Mouse (Mus musculus) midbrain, embryonic 15.5 days (tissue): ENCODE measurements at regions not wholly inside any gene's neighbourhood (a gene's known extent, or its start where the extent isn't known, plus 50 kb on each side); places are given as distances from the start of the nearest gene placed in this dataset.

Experiments
- ATAC-seq: fragments of 200-750 bp; cut with Nextera tagmentation; replicated peaks from 2 replicates; pipeline ENCODE4 v1.8.0; 2017; ENCODE audit warnings: moderate TSS enrichment
- H3K27ac ChIP-seq: fragments of 300-500 bp; sonication (generic); 2 replicates; pipeline ENCODE4 v1.5.1; 2015; ENCODE audit warnings: mild to moderate bottlenecking, inconsistent platforms
- H3K27me3 ChIP-seq: fragments of 300-500 bp; sonication (generic); replicated peaks from 2 replicates; pipeline ENCODE4 v1.6.1; 2015; ENCODE audit warnings: inconsistent platforms
- H3K36me3 ChIP-seq: fragments of 300-500 bp; sonication (generic); replicated peaks from 2 replicates; pipeline ENCODE4 v1.6.1; 2015; ENCODE audit warnings: inconsistent platforms
- H3K4me1 ChIP-seq: fragments of 300-500 bp; sonication (generic); 2 replicates; pipeline ENCODE4 v1.6.1; 2015; ENCODE audit warnings: inconsistent platforms
- H3K4me2 ChIP-seq: fragments of 300-500 bp; sonication (generic); 2 replicates; pipeline ENCODE4 v1.6.1; 2015; ENCODE audit warnings: inconsistent platforms, mild to moderate bottlenecking, moderate library complexity
- H3K4me3 ChIP-seq: fragments of 300-500 bp; sonication (generic); 2 replicates; pipeline ENCODE4 v1.5.1; 2015; ENCODE audit warnings: mild to moderate bottlenecking, inconsistent platforms
- H3K9ac ChIP-seq: fragments of 300-500 bp; sonication (generic); 2 replicates; pipeline ENCODE4 v1.6.1; 2015; ENCODE audit warnings: mild to moderate bottlenecking, inconsistent platforms
- H3K9me3 ChIP-seq: fragments of 300-500 bp; sonication (generic); 2 replicates; pipeline ENCODE4 v1.6.1; 2016; ENCODE audit warnings: inconsistent platforms
- WGBS: fragments of 180-500 bp; shearing (Covaris S2); methylation state at CpG from one replicate; pipeline ENCODE4 v1.1.7; 2015; ENCODE audit warnings: mixed read lengths; 5-methylcytosine and 5-hydroxymethylcytosine counted together

DNA sequence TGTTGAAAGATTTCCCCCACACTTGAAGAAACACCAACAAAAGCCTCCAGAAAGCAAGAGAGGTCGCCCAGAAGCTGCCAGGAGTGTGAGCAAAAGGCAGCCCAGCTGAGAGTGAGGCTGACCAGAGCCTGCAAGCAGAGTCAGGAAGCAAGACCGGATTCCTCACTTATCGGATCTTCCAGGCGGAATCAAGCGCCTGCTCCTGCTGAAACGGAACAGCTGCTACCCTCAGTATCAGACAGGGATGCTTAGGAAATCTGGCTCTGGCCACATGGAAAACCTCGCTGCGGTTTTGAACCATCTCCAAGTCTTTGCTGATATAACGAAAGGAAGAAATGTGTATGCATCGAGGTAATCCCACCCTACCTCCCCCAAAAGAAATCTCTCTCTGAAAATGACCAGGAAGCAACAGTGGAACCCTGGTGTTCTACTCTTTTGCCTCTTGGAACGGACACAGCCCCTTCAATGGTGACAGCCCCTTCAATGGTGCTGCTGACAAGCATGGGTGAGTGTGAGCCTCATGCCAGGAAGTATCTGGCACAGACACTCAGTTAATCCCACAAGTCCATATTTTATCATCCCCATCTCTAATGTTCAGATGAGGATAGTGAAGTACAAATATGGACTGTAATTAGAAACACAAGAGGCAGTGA lies 83.3 kb upstream of the Spdye4c start:
- H3K36me3 ChIP-seq = no peaks in the 10 kb centered on the region
- no peak overlapping the region for H3K27ac ChIP-seq

GRCm38 (mm10) chr2:128508244-128508605 lies 82.8 kb upstream of the Spdye4c start:
- 72% methylated on average over 2 of the region's 2 CpGs for WGBS
- no peak for ATAC-seq
- Histone ChIP-seq H3K27me3 (no peaks in the 10 kb centered on the region), H3K9me3 (no peaks in the 10 kb centered on the region), H3K27ac (no peak overlapping the region), H3K4me2 (no peak overlapping the region), H3K4me1 (no peaks in the 10 kb centered on the region), H3K36me3 (no peaks in the 10 kb centered on the region), H3K4me3 (no peak overlapping the region), H3K9ac (no peak overlapping the region)

More for the DNA sequence above, 83.3 kb upstream of the Spdye4c start:
- no peak for ATAC-seq
- Histone ChIP-seq H3K9me3 (no peaks in the 10 kb centered on the region), H3K9ac (no peak overlapping the region), H3K4me3 (no peak overlapping the region), H3K27me3 (no peaks in the 10 kb centered on the region), H3K4me1 (no peaks in the 10 kb centered on the region), H3K4me2 (no peak overlapping the region)
- WGBS = 50% methylated on average over 11 of the region's 11 CpGs

DNA sequence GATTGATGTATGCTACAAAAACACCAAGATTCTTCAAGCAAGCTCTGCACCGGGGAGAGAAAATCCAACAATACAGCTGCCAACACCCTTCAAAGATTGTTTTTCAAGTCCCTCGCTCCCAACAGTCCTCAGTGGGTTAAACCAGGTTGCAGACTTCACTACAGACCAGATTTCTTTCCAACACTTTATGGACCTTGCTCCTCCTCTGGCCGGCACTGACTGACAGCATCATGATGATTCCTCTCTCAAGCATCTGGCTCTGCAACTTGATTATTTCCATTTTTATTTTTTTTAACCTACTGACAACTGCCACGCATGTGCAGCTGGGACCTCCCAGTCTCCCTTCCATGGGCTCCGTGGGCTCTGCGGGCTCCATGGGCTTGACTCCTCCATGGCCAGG lies 79.7 kb upstream of the Spdye4c start:
- Histone ChIP-seq H3K4me1 (no peaks in the 10 kb centered on the region), H3K4me3 (no peak overlapping the region), H3K27ac (no peak overlapping the region), H3K36me3 (no peaks in the 10 kb centered on the region), H3K9ac (no peak overlapping the region), H3K9me3 (no peaks in the 10 kb centered on the region), H3K27me3 (no peaks in the 10 kb centered on the region), H3K4me2 (no peak overlapping the region)
- 83% methylated on average over 6 of the region's 6 CpGs for WGBS
- no peak for ATAC-seq

GRCm38 (mm10) chr2:128512852-128513251 lies 78.2 kb upstream of the Spdye4c start:
- Histone ChIP-seq H3K27ac (no peak overlapping the region), H3K4me1 (no peaks in the 10 kb centered on the region), H3K4me2 (no peak overlapping the region), H3K9me3 (no peaks in the 10 kb centered on the region), H3K27me3 (no peaks in the 10 kb centered on the region), H3K36me3 (no peaks in the 10 kb centered on the region), H3K9ac (no peak overlapping the region), H3K4me3 (no peak overlapping the region)
- WGBS = 78% methylated on average over 6 of the region's 6 CpGs
- no peak for ATAC-seq

GRCm38 (mm10) chr2:128514463-128515290 lies 76.3 kb upstream of the Spdye4c start:
- no peak overlapping the region for H3K9ac ChIP-seq
- H3K4me1 ChIP-seq = no peaks in the 10 kb centered on the region
- no peaks in the 10 kb centered on the region for H3K27me3 ChIP-seq
- no peak for ATAC-seq
- no peaks in the 10 kb centered on the region for H3K36me3 ChIP-seq
- H3K27ac ChIP-seq = no peak overlapping the region
- no peak overlapping the region for H3K4me3 ChIP-seq
- no peak overlapping the region for H3K4me2 ChIP-seq
- no peaks in the 10 kb centered on the region for H3K9me3 ChIP-seq
- WGBS = 86% methylated on average over 17 of the region's 17 CpGs

DNA sequence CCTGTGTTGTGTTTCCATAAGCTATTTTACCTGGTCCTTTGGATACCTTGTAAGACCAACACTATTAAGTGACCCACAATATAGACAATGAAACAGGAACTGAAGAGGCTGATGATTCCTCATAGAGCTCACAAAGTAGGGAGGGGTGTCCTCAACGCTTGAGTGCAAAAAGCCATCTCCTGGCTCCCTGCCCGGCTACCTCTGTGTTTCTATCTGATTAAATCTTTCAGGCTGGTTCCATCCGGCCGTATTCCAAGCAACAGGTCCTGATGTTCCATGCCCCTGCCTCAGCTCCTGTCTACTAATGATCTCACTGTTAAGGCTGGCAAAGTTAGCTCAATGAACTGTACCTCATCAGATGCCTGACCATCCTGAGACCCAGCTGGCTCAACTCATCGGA lies 75.3 kb upstream of the Spdye4c start:
- H3K9ac ChIP-seq = no peak overlapping the region
- H3K4me1 ChIP-seq = no peaks in the 10 kb centered on the region
- no peak overlapping the region for H3K4me2 ChIP-seq
- no peak for ATAC-seq
- no peaks in the 10 kb centered on the region for H3K36me3 ChIP-seq
- no peaks in the 10 kb centered on the region for H3K27me3 ChIP-seq
- H3K9me3 ChIP-seq = no peaks in the 10 kb centered on the region
- 77% methylated on average over 5 of the region's 5 CpGs for WGBS
- H3K4me3 ChIP-seq = no peak overlapping the region
- H3K27ac ChIP-seq = no peak overlapping the region

DNA sequence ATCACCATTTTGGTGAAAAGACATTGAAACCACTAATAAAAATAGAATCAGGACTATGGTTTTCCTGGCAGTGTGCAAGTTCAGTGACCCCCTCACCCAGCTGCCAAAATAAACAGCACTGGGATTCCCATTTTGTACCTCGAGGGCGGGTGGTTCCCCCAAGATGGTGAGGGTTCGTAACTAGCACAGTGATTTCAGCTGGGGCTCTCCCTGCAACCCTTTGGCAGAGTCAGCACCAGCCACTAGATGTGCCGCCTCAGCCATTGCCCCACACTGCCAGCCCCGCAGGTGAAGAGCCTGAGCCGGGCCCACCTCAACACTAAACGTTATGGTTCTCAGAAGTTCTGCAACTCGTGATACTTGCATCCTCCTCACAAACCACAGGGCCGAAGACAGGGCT lies 74.3 kb upstream of the Spdye4c start:
- no peak overlapping the region for H3K27ac ChIP-seq
- H3K4me3 ChIP-seq = no peak overlapping the region
- no peak overlapping the region for H3K9ac ChIP-seq
- no peaks in the 10 kb centered on the region for H3K36me3 ChIP-seq
- no peak overlapping the region for H3K4me2 ChIP-seq
- no peaks in the 10 kb centered on the region for H3K9me3 ChIP-seq
- H3K27me3 ChIP-seq = no peaks in the 10 kb centered on the region
- no peak for ATAC-seq
- 87% methylated on average over 9 of the region's 9 CpGs for WGBS
- H3K4me1 ChIP-seq = no peaks in the 10 kb centered on the region

DNA sequence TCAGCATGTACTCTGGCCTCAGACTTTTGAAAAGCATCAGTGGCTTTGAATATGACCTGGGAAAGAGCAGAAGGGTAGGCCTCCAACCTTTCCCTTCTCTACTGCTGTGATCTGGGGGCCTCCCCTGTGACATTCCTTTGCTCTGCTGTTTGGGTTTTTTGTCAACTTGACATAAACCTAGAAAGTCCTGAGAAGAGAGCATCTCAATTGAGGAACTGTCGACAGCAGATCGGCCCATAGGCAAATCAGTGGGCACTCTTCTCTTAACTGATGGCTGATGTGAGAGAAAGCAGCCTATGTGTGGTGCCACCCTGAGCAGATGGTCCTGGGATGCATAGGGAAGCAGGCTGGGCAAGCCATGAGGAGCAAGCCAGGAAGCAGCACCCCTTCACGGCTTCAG lies 72.9 kb upstream of the Spdye4c start:
- Histone ChIP-seq H3K9ac (no peak overlapping the region), H3K27ac (no peak overlapping the region), H3K4me2 (no peak overlapping the region), H3K36me3 (no peaks in the 10 kb centered on the region), H3K27me3 (no peaks in the 10 kb centered on the region), H3K4me1 (no peaks in the 10 kb centered on the region), H3K4me3 (no peak overlapping the region), H3K9me3 (no peaks in the 10 kb centered on the region)
- ATAC-seq = no peak
- 90% methylated on average over 3 of the region's 3 CpGs for WGBS

DNA sequence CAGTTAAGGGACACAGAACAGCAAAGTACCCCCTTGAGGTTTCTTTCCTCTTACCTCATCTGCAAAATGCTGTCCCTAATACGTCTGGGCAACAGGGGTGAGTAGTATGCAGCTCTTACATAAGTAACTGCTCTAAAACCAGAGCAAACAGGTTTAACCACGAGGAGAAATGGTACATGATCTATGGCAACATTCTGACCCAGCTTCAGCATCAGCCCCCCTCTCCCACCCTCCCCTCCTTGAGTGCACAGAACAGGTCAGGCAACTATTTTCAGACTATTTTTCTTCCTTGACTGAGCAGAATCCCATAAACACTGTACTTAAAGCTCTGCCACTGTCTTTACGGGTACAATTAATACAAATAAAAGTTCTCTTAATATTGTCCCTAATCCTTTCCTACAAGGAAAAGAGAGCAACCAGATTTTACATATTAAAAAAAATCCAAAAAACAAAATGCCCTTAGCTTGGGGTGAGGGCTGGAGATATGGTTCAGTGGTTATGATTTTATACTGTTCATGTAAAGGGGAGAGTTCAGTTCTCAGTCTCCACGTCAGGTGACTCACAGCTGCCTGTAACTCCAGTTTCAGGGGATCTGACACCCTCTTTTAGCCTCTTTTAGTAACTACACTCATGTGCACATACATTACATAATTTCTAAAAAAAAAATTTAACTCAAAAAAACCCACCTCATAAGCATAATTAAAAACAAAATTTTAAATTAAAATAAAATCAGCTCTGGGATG lies 69.1 kb upstream of the Spdye4c start:
- Histone ChIP-seq H3K4me1 (no peaks in the 10 kb centered on the region), H3K27ac (no peak overlapping the region), H3K9me3 (no peaks in the 10 kb centered on the region), H3K36me3 (no peaks in the 10 kb centered on the region), H3K27me3 (no peaks in the 10 kb centered on the region), H3K4me2 (no peak overlapping the region), H3K9ac (no peak overlapping the region), H3K4me3 (no peak overlapping the region)
- no peak for ATAC-seq
- 71% methylated on average over 4 of the region's 4 CpGs for WGBS

DNA sequence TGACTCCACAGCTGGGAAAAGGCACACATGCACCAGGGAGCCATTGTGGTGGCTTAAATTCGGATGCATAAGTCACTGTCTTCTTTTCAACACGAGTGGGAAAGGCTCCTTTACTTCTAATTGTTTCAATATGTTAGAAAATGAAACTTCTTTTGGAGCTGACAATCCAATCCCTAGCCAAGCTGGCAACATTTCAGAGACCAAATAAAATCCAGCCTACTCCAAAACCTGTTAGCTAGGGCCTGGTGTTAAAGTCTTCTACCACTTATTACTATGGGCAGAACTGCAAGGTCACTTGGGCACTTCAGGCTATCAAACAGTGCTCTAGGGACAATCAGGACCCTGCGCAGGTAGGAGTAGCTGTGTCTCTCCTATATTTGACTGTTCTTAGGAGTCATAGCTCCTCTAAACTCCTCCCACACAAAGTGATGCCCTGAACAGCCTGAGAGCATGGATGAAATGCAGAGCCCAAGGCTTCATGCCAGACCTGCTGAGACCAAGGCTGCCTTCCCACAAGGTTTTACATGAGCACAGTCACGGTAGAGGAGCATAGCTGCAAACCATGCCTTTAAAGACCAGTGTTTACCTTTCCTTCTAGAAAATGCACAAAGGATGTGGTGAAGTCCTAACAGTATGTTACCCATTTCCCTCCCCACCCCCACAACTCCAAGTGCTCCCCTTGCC lies 67.4 kb upstream of the Spdye4c start:
- 76% methylated on average over 4 of the region's 4 CpGs for WGBS
- Histone ChIP-seq H3K9ac (no peak overlapping the region), H3K9me3 (no peaks in the 10 kb centered on the region), H3K27ac (no peak overlapping the region), H3K4me3 (no peak overlapping the region), H3K36me3 (no peaks in the 10 kb centered on the region), H3K4me2 (no peak overlapping the region), H3K4me1 (no peaks in the 10 kb centered on the region), H3K27me3 (no peaks in the 10 kb centered on the region)
- ATAC-seq = no peak

DNA sequence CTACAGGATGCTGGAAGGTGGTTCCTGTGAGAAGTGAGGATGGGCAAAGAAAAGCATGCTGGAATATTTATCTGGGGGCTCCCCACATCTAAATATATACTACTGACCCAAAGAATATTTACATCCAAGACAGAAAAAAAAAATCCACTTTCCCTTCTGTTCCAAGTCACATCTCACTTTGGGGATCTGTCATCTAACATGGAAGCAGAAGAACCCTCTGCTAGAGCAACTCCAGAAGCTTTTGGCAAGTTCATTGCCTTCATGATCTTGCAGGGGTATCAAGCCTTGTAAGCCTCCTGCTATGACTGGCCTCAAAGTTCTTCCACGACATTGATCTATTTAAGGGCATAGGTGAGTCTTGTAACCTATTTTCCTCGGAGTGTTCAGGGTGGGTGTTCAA lies 64.9 kb upstream of the Spdye4c start:
- Histone ChIP-seq H3K36me3 (no peaks in the 10 kb centered on the region), H3K9me3 (no peaks in the 10 kb centered on the region), H3K27me3 (no peaks in the 10 kb centered on the region), H3K9ac (no peak overlapping the region), H3K4me3 (no peak overlapping the region), H3K4me2 (no peak overlapping the region), H3K4me1 (no peaks in the 10 kb centered on the region), H3K27ac (no peak overlapping the region)
- ATAC-seq = no peak
- WGBS = 88% methylated on average over 2 of the region's 2 CpGs

DNA sequence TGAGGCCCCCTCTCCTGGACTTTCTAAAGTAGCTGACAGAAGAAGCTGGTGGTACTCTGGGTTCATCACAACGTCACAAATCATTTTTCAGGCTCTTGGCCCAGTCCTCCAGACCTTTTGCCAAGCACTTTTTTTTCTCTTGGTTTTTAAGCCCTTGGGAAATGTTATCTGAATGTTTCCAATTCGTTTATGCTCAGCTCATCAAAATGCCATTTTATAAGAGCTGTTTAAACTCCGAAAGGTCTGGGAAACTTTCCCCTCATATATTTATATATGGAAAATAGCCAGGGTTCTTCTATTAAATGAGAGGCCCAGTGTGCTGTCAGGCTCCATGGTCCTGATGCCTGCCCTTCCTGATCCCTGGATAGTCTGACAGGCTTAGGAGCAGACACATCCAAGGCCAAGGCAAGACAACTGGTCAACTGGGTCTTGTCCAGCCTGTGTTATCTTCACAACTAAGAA lies 64.1 kb upstream of the Spdye4c start:
- WGBS = 81% methylated on average over 3 of the region's 3 CpGs
- no peak overlapping the region for H3K27ac ChIP-seq
- ATAC-seq = no peak
- H3K4me3 ChIP-seq = no peak overlapping the region
- no peak overlapping the region for H3K4me2 ChIP-seq
- H3K9ac ChIP-seq = no peak overlapping the region
- H3K27me3 ChIP-seq = no peaks in the 10 kb centered on the region
- H3K36me3 ChIP-seq = no peaks in the 10 kb centered on the region
- no peaks in the 10 kb centered on the region for H3K9me3 ChIP-seq
- no peaks in the 10 kb centered on the region for H3K4me1 ChIP-seq
